Mouse (Mus musculus): ENCODE measurements around the gene Ttc7b. TPM values are rescaled to one million over a fixed set of nuclear protein-coding genes. Genes with fewer than 3 reads are reported as not detected.

Gene Ttc7b
- total and polyA plus RNA-seq, 3 experiments: 11.7 to 23.7 TPM; not detected in 1

- Histone ChIP-seq H3K9me3 (replicated peaks; ENCODE audit: insufficient read depth, low read length) (no peaks in the 10 kb centered on the region), H3K36me3 (ENCODE audit: control insufficient read depth in 1 of 2, insufficient read depth in 2 of 2, low read length in 2 of 2) (peaks cover 0 to 15% of the 10 kb centered on the region in 2 experiments; a peak in 2 of 4 replicates), H3K27ac (ENCODE audit: control insufficient read depth, low read depth, low read length) (no peak overlapping the region), H3K9ac (ENCODE audit: control insufficient read depth, low read depth, low read length, poor library complexity, severe bottlenecking) (no peak overlapping the region), H3K79me2 (ENCODE audit: control insufficient read depth, insufficient read depth, low read length, poor library complexity) (no peaks in the 10 kb centered on the region), H3K27me3 (ENCODE audit: control insufficient read depth in 1 of 2, insufficient read depth in 2 of 2, low read length in 2 of 2) (no peaks in the 10 kb centered on the region), H3K4me1 (ENCODE audit: control insufficient read depth in 1 of 2, insufficient read depth in 2 of 2, low read length in 2 of 2) (peaks cover 5 to 18% of the 10 kb centered on the region in 2 experiments), H3K4me3 (ENCODE audit: control insufficient read depth in 1 of 2, insufficient read depth in 1 of 2, low read depth in 2 of 2, low read length in 2 of 2) (no peak overlapping the region)
- TF ChIP-seq SIN3A (IDR thresholded peaks at IDR 0.05; ENCODE audit: low read length) (no peak), MYB (IDR thresholded peaks at IDR 0.05; ENCODE audit: low read depth, low read length) (no peak)
- no peak for DNase-seq (ENCODE audit: low read depth, low spot score)
These were observed 17.0 kb downstream of the Ttc7b start for GRCm38 (mm10) chr12:100503659-100504058.

GRCm38 (mm10) chr12:100502544-100502943 is 18.1 kb downstream of the Ttc7b start:
- TF ChIP-seq UBTF (IDR thresholded peaks at IDR 0.05; ENCODE audit: borderline replicate concordance, insufficient read depth, low read depth, low read length) (no peak), SMC3 (IDR thresholded peaks at IDR 0.05; ENCODE audit: low read depth, low read length) (no peak), TCF12 (IDR thresholded peaks at IDR 0.05; ENCODE audit: low read depth, low read length) (no peak), ETS1 (IDR thresholded peaks at IDR 0.05; ENCODE audit: low read depth, low read length) (no peak), ZNF384 (IDR thresholded peaks at IDR 0.05; ENCODE audit: low read depth, low read length) (no peak), MAX (IDR thresholded peaks at IDR 0.05; ENCODE audit: low read length) (no peak), ELF1 (IDR thresholded peaks at IDR 0.05; ENCODE audit: low read depth, low read length) (no peak), GABPA (IDR thresholded peaks at IDR 0.05; ENCODE audit: low read depth, low read length) (no peak), SIN3A (IDR thresholded peaks at IDR 0.05; ENCODE audit: low read length) (no peak), NRF1 (IDR thresholded peaks at IDR 0.05; ENCODE audit: insufficient read depth, low read depth, low read length, poor library complexity, severe bottlenecking) (no peak), USF2 (IDR thresholded peaks at IDR 0.05; ENCODE audit: borderline replicate concordance in 1 of 2, insufficient read depth in 1 of 2, low read depth in 1 of 2, low read length in 2 of 2) (no peak), ZC3H11A (IDR thresholded peaks at IDR 0.05; ENCODE audit: low read depth, low read length) (no peak), MYB (IDR thresholded peaks at IDR 0.05; ENCODE audit: low read depth, low read length) (no peak), E2F4 (IDR thresholded peaks at IDR 0.05; ENCODE audit: borderline replicate concordance, low read depth, low read length) (no peak), GATA1 (IDR thresholded peaks at IDR 0.05; ENCODE audit: low read depth, low read length) (no peak), POLR2AphosphoS5 (IDR thresholded peaks at IDR 0.05; ENCODE audit: borderline replicate concordance, low read depth, low read length) (no peak)
- Histone ChIP-seq H3K27ac (ENCODE audit: control insufficient read depth, low read depth, low read length) (no peak overlapping the region), H3K9me3 (replicated peaks; ENCODE audit: insufficient read depth, low read length) (no peaks in the 10 kb centered on the region), H3K9ac (ENCODE audit: control insufficient read depth, low read depth, low read length, poor library complexity, severe bottlenecking) (no peak overlapping the region), H3K36me3 (ENCODE audit: control insufficient read depth in 1 of 2, insufficient read depth in 2 of 2, low read length in 2 of 2) (peaks cover 0 to 11% of the 10 kb centered on the region in 2 experiments; a peak in 3 of 4 replicates), H3K79me2 (ENCODE audit: control insufficient read depth, insufficient read depth, low read length, poor library complexity) (no peaks in the 10 kb centered on the region), H3K27me3 (ENCODE audit: control insufficient read depth in 1 of 2, insufficient read depth in 2 of 2, low read length in 2 of 2) (no peaks in the 10 kb centered on the region), H3K4me1 (ENCODE audit: control insufficient read depth in 1 of 2, insufficient read depth in 2 of 2, low read length in 2 of 2) (peaks cover 5 to 14% of the 10 kb centered on the region in 2 experiments), H3K4me3 (ENCODE audit: control insufficient read depth in 1 of 2, insufficient read depth in 1 of 2, low read depth in 2 of 2, low read length in 2 of 2) (no peak overlapping the region)
- DNase-seq (ENCODE audit: low read depth, low spot score): no peak
